Mouse (Mus musculus) layer of hippocampus, adult 9-11 months (tissue): ENCODE results near the gene Mink1.
A peak's percentile ranks its signal among the peaks of the same experiment; 100 is the strongest.
"Not testable (repeated sequence)": the region's sequence is repeated elsewhere in the genome, so short reads cannot be mapped to it uniquely, and the experiment has no call there.

ENCODE experiments used
- DNase-seq: peaks from one replicate; pipeline ENCODE4 v3.0.0; 2022

The Mink1 gene

GRCm38 (mm10) chr11:70562287-70562994 is at the start of gene Mink1:
Mink1 (plus strand) TSS chr11:70562881.
- DNase-seq = peak; percentile 96

GRCm38 (mm10) chr11:70513520-70513919 is 49.2 kb upstream of the Mink1 start:
- DNase-seq = no peak

GRCm38 (mm10) chr11:70514288-70514687 is 48.4 kb upstream of the Mink1 start, which contains the start of gene Vmo1:
Vmo1 (minus strand) TSS chr11:70514616.
- DNase-seq = no peak

DNA sequence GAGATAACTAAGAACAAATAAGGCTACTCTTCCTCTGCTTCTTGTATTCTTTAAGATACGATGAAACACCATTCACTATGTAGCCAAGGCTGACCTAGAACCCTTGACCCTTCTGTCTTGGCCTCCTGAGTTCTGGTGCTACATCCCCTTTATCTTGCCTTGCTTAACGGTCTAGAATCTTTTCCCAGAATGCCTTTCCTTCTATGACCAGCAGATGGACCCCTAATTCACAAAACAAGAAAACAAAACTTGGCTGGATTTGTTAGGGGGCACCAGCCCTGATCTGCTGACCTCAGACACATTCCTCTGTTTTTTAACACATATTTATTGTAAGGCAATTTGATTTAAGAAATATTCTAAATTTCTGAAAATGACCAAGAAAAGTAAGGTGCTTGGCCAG is 46.3 kb upstream of the Mink1 start:
- DNase-seq = no peak

DNA sequence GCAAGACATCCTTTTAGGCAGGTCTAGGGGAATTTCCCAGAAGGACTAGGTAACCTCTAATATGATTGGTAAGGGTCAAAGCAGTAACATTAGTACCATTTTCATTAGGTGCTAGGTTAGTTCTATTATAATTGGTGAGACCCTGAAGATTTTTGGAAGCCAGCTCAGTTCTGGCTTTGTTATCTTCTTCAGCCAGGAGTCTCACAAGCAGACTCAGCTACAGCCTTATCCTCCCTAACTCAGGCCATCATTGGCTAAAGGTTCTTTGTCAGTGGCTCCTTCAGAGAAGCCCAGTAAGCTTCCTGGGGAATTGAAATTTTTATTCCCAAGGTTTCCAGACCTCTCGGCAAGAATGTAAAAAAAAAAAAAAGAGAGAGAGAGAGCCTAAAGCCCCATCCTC is 44.2 kb upstream of the Mink1 start:
- DNase-seq = no peak

DNA sequence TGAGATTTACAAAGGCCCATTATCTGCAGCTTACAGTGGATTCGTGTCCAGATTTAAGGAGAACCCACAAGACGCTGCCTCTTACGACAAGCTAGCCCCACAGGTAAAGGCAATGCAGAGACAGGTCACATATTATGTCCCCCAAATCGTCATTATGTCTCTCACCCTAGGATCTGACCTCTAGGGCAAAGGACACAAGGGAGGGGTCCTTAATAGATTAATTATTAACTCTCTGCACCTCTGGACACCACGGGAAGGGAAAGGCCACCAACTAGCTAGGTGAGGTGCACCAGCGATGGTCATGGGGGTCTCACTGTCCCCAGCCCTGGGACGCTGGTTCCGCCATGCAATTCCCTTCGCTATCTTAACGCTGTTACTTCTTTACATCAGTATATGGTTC is 43.8 kb upstream of the Mink1 start, which contains the start of gene Gltpd2:
Gene Gltpd2 (plus strand): TSS at position 274 of the 400 bp plus-strand sequence.
- DNase-seq = no peak

GRCm38 (mm10) chr11:70520178-70520769 is 42.4 kb upstream of the Mink1 start:
- DNase-seq = no peak

DNA sequence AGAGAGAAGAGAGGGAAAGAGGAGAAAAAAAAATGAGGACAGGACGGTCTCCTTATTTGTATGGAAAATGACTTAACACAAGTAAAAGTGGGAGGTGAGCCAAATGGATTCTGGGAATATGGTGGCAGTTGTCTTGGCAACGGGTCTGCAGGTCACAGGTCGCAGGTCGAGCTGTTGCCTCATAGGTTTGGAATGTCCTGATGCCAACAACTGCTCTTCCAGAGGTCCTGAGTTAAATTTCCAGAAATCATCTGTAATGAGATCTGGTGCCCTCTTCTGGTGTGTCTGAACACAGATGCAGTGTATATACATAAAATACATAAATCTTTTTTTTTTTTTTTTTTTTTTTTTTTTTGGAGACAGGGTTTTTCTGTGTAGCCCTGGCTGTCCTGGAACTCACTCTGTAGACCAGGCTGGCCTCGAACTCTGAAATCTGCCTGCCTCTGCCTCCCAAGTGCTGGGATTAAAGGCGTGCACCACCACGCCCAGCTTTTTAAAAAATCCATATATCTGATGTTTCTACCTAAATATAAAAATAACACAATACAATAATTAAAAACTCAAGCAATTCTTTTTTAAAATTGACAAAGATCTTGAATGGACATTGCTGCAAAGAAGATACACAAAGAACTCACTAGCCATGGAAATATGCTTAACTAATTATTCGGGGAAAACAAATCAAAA is 39.2 kb upstream of the Mink1 start:
- DNase-seq = not testable (repeated sequence)

GRCm38 (mm10) chr11:70524782-70525181 is 37.9 kb upstream of the Mink1 start:
- DNase-seq = no peak

- peak; percentile 97 for DNase-seq
Measured at GRCm38 (mm10) chr11:70525184-70525678, 37.5 kb upstream of the Mink1 start, which contains the start of gene Psmb6. Psmb6 (plus strand) TSS chr11:70525367.

- DNase-seq = no peak
Measured at GRCm38 (mm10) chr11:70525726-70526125, 37.0 kb upstream of the Mink1 start.

- DNase-seq = no peak
Measured at GRCm38 (mm10) chr11:70526211-70526610, 36.5 kb upstream of the Mink1 start.

DNA sequence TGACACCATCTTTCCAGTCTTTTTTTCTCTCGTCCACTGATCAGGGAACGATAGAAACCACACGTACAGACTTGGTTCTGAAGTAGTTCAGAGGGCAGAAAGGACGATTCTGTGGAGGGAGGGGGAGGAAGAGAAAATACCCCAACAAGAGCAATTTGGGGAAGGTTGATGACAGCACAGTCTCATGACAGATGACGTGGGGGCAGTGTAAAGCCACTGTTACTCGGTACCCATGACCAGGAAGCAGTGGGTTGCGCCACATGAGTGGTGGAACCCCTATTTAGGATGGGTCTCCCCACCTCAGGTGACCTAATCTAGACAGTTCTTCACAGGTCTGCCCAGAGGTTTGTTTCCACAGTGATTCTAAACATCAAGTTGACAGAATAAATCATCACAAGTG is 34.1 kb upstream of the Mink1 start:
- peak; percentile 44 for DNase-seq

- DNase-seq = not testable (repeated sequence)
Measured at GRCm38 (mm10) chr11:70531065-70531464, 31.6 kb upstream of the Mink1 start.

- no peak for DNase-seq
Measured at GRCm38 (mm10) chr11:70532839-70533238, 29.8 kb upstream of the Mink1 start, which contains the start of gene Gm40193. Gm40193 (minus strand) TSS chr11:70532939.

- DNase-seq = no peak
Measured at GRCm38 (mm10) chr11:70539423-70539822, 23.3 kb upstream of the Mink1 start.

GRCm38 (mm10) chr11:70539877-70540587 is 22.6 kb upstream of the Mink1 start, which contains the start of gene Pld2:
Pld2 (plus strand) TSS chr11:70540064.
- peak; percentile 84 for DNase-seq

DNA sequence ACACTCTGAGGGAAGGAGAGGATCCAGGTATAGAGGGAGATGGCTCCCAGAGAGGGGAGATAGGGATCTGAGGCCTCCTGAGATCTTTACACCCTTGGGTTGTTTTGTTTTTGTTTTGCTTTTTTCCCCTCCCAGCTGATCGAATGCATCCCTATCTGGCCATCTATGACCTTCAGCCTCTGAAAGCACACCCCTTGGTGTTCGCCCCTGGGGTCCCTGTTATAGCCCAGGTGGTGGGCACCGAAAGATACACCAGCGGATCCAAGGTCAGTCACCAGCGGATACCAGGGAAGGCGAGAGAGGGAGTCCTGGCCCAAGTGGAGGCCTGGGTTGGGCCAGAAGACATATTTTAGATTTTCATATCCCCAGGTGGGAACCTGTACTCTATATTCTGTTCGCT is 21.8 kb upstream of the Mink1 start:
- no peak for DNase-seq

DNA sequence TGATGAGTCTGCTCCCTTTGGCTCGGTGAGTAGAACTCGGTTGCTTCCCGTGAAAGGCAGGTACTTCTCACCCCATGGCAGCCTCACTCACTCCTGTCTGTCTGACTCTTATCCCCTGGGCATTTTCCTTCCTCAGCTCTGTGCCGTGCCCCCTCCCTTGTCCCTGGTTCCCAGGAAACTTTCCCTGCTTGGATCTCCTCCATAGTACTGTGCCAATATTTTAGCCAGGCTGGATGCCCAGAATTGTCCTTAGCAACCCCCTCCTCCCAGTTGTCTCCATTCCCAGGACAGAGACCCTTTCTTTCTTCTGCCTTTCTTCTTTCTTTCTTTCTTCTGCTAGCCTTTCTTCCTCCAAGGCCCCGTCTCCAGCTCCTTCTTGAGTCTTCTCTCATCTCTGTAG is 21.3 kb upstream of the Mink1 start:
- DNase-seq = no peak

- no peak for DNase-seq
Measured at GRCm38 (mm10) chr11:70544496-70544895, 18.2 kb upstream of the Mink1 start.

GRCm38 (mm10) chr11:70551526-70551925 is 11.2 kb upstream of the Mink1 start:
- DNase-seq = no peak

DNA sequence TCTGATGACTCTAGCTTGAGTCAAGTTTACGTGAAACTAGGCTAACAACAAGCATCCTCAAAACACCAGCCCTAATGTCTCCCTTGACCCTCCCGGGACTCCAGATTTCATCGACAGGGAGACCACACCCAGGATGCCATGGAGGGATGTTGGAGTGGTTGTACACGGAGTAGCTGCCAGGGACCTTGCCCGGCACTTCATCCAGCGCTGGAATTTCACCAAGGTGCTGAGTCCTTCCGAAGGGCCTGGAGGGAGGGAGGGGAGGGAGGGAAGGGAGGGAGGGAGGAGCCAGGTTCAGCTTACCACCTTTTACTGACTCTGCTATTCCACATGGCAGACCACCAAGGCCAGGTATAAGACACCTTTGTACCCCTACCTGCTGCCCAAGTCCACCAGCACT is 8.7 kb upstream of the Mink1 start:
- no peak for DNase-seq

DNA sequence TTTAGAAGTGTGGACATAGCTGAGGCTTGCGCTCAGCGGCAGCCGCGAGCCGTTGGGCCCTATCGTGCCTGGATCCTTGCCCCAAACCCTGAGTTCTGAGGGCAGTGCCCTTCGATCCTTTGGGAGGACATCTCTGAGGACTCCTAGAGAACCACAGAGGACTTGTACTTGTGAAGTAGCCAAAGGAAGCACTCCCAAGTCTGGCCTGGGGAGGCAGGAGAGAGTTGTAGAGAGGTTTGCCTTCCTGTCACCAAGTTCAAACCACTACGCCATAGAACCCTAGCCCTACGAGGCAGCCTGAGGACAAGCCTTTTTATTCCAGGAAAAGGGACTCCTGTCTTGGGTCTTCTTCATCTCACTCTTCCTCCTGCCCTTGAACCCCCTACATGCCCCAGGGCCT is 5.1 kb upstream of the Mink1 start:
- no peak for DNase-seq
